Mouse (Mus musculus) cerebellum, adult 11 months (tissue): ENCODE measurements at regions not wholly inside any gene's neighbourhood (a gene's known extent, or its start where the extent isn't known, plus 50 kb on each side); places are given as distances from the start of the nearest gene placed in this dataset.

Experiments
- DNase-seq: peaks from one replicate; pipeline ENCODE4 v3.0.0; 2022

GRCm38 (mm10) chr3:50888571-50889210 is 335.6 kb upstream of the Noct start:
- no peak for DNase-seq

GRCm38 (mm10) chr3:50890537-50890936 is 333.7 kb upstream of the Noct start:
- DNase-seq = no peak

GRCm38 (mm10) chr3:50898179-50898578 is 326.1 kb upstream of the Noct start:
- DNase-seq = no peak

GRCm38 (mm10) chr3:50899830-50900350 is 324.4 kb upstream of the Noct start:
- no peak for DNase-seq

GRCm38 (mm10) chr3:50900566-50900965 is 323.7 kb upstream of the Noct start:
- no peak for DNase-seq

- DNase-seq = no peak
Observed at GRCm38 (mm10) chr3:50901321-50901720, 322.9 kb upstream of the Noct start.

- DNase-seq = no peak
Observed at GRCm38 (mm10) chr3:50902933-50903332, 321.3 kb upstream of the Noct start.

- DNase-seq = peak; percentile 63
Observed at GRCm38 (mm10) chr3:50904716-50905116, 319.5 kb upstream of the Noct start.

- DNase-seq = peak; percentile 12
Observed at GRCm38 (mm10) chr3:50905274-50905992, 318.8 kb upstream of the Noct start.

GRCm38 (mm10) chr3:50905993-50906831 is 318.0 kb upstream of the Noct start:
- DNase-seq = peak; percentile 84

- no peak for DNase-seq
Observed at GRCm38 (mm10) chr3:50912980-50913518, 311.2 kb upstream of the Noct start.

- DNase-seq = no peak
Observed at GRCm38 (mm10) chr3:50914866-50915365, 309.3 kb upstream of the Noct start.

GRCm38 (mm10) chr3:50916305-50916854 is 307.9 kb upstream of the Noct start:
- no peak for DNase-seq

GRCm38 (mm10) chr3:50922347-50922746 is 301.9 kb upstream of the Noct start:
- DNase-seq = no peak

GRCm38 (mm10) chr3:50922832-50923231 is 301.4 kb upstream of the Noct start:
- DNase-seq = no peak

GRCm38 (mm10) chr3:50923327-50923726 is 300.9 kb upstream of the Noct start:
- no peak for DNase-seq

GRCm38 (mm10) chr3:50927318-50927717 is 296.9 kb upstream of the Noct start:
- no peak for DNase-seq

GRCm38 (mm10) chr3:50929013-50929412 is 295.2 kb upstream of the Noct start:
- no peak for DNase-seq

- DNase-seq = peak; percentile 51
Observed at GRCm38 (mm10) chr3:50932397-50933089, 291.7 kb upstream of the Noct start.

GRCm38 (mm10) chr3:50933090-50933443 is 291.2 kb upstream of the Noct start:
- DNase-seq = no peak

GRCm38 (mm10) chr3:50939602-50940001 is 284.6 kb upstream of the Noct start:
- DNase-seq = no peak

GRCm38 (mm10) chr3:50940656-50941055 is 283.6 kb upstream of the Noct start:
- no peak for DNase-seq
